Mouse (Mus musculus) heart, adult 18-20 months (tissue): ENCODE measurements at regions not wholly inside any gene's neighbourhood (a gene's known extent, or its start where the extent isn't known, plus 50 kb on each side); places are given as distances from the start of the nearest gene placed in this dataset.
"Not testable (repeated sequence)": the region's sequence is repeated elsewhere in the genome, so short reads cannot be mapped to it uniquely, and the experiment has no call there.

Experiments used
- DNase-seq, 2 experiments: peaks; one replicate each; pipeline ENCODE4 v3.0.0; 2021 to 2022; ENCODE audit warnings: mixed read lengths in 1 of 2

- DNase-seq = no peak
Observed at GRCm38 (mm10) chr10:118603857-118604414, 163.1 kb downstream of the Ifng start.

- no peak for DNase-seq
Observed at GRCm38 (mm10) chr10:118605156-118605821, 164.4 kb downstream of the Ifng start.

- DNase-seq = no peak
Observed at GRCm38 (mm10) chr10:118607418-118607817, 166.6 kb downstream of the Ifng start.

GRCm38 (mm10) chr10:118608376-118609145 is 167.7 kb downstream of the Ifng start:
- no peak for DNase-seq

GRCm38 (mm10) chr10:118609157-118609556 is 168.3 kb downstream of the Ifng start:
- DNase-seq = no peak

- no peak for DNase-seq
Observed at GRCm38 (mm10) chr10:118610868-118611461, 170.1 kb downstream of the Ifng start.

- DNase-seq = no peak
Observed at GRCm38 (mm10) chr10:118612091-118612490, 171.2 kb downstream of the Ifng start.

- DNase-seq = no peak
Observed at GRCm38 (mm10) chr10:118613056-118613695, 172.3 kb downstream of the Ifng start.

- DNase-seq = no peak
Observed at GRCm38 (mm10) chr10:118614251-118614865, 173.5 kb downstream of the Ifng start.

- no peak for DNase-seq
Observed at GRCm38 (mm10) chr10:118615131-118616020, 174.5 kb downstream of the Ifng start.

- DNase-seq = no peak
Observed at GRCm38 (mm10) chr10:118616031-118616615, 175.3 kb downstream of the Ifng start.

- DNase-seq = no peak
Observed at GRCm38 (mm10) chr10:118617291-118618044, 176.6 kb downstream of the Ifng start.

- DNase-seq = not testable (repeated sequence)
Observed at GRCm38 (mm10) chr10:118618251-118618650, 177.4 kb downstream of the Ifng start.

GRCm38 (mm10) chr10:118618766-118619600 is 178.1 kb downstream of the Ifng start:
- DNase-seq = no peak

- DNase-seq = no peak
Observed at GRCm38 (mm10) chr10:118619601-118620000, 178.8 kb downstream of the Ifng start.

GRCm38 (mm10) chr10:118620611-118621010 is 179.8 kb downstream of the Ifng start:
- no peak for DNase-seq

GRCm38 (mm10) chr10:118621546-118621945 is 180.7 kb downstream of the Ifng start:
- DNase-seq = no peak

- no peak for DNase-seq
Observed at GRCm38 (mm10) chr10:118622131-118622530, 181.3 kb downstream of the Ifng start.

- no peak for DNase-seq
Observed at GRCm38 (mm10) chr10:118622916-118623315, 182.1 kb downstream of the Ifng start.
